Mouse (Mus musculus) thymus, adult 2 months (tissue): ENCODE data around the gene Fli1. TPM values are rescaled to one million over a fixed set of nuclear protein-coding genes. Genes with fewer than 3 reads are reported as not detected.

Experiments used
- DNase-seq: peaks from one replicate; pipeline ENCODE4 v3.0.0; 2021
- H3K27ac ChIP-seq: fragments of 200-500 bp; 2 replicates; pipeline ENCODE4 v1.5.1; 2012; ENCODE audit warnings: low read length, control low read depth; ENCODE audit not compliant: control insufficient read depth, insufficient read depth
- H3K27me3 ChIP-seq: fragments of 200-500 bp; 2 replicates; pipeline ENCODE4 v1.6.1; 2012; ENCODE audit warnings: mild to moderate bottlenecking, low read length, moderate library complexity, mixed read lengths; ENCODE audit not compliant: control insufficient read depth, insufficient read depth
- H3K36me3 ChIP-seq: fragments of 200-500 bp; 2 replicates; pipeline ENCODE4 v1.6.1; 2012; ENCODE audit warnings: mild to moderate bottlenecking, low read length, moderate library complexity; ENCODE audit not compliant: control insufficient read depth, insufficient read depth
- H3K4me1 ChIP-seq: fragments of 200-500 bp; replicated peaks from 2 replicates; pipeline ENCODE4 v1.6.1; 2012; ENCODE audit warnings: low read length; ENCODE audit not compliant: control insufficient read depth, insufficient read depth
- H3K4me3 ChIP-seq: fragments of 200-500 bp; 2 replicates; pipeline ENCODE4 v1.5.1; 2012; ENCODE audit warnings: mild to moderate bottlenecking, low read length, control low read depth, moderate library complexity; ENCODE audit not compliant: control insufficient read depth, insufficient read depth
- CTCF ChIP-seq: fragments of 200-500 bp; IDR thresholded peaks from 2 replicates; pipeline ENCODE4 v1.5.1; 2012; ENCODE audit warnings: mild to moderate bottlenecking, control low read depth, low read length, moderate library complexity, borderline replicate concordance; ENCODE audit not compliant: control insufficient read depth, poor library complexity, insufficient read depth; ENCODE audit errors: extremely low read depth
- POLR2A ChIP-seq: fragments of 200-500 bp; IDR thresholded peaks from 2 replicates; pipeline ENCODE4 v1.6.1; 2012; ENCODE audit warnings: mild to moderate bottlenecking, low read length, control low read depth, moderate library complexity; ENCODE audit not compliant: control insufficient read depth, poor library complexity, insufficient read depth; ENCODE audit errors: extremely low read depth
- WGBS: fragments of 180-500 bp; shearing (Covaris S2); methylation state at CpG from one replicate; pipeline ENCODE4 v1.1.7; 2018; 5-methylcytosine and 5-hydroxymethylcytosine counted together
- polyA plus RNA-seq: library from polyadenylated mRNA; depleted of rRNA; stranded (reverse); fragments of >200 nt; gene quantifications from 2 replicates; pipeline ENCODE4 v1.2.3, GENCODE M21; 2012

Fli1 gene
- polyA plus RNA-seq, 1 experiment, result 28.5 TPM

- no peak for DNase-seq
- Histone ChIP-seq H3K4me1 (peaks cover 9% of the 10 kb centered on the region), H3K4me3 (no peak overlapping the region), H3K27me3 (no peaks in the 10 kb centered on the region), H3K27ac (no peak overlapping the region), H3K36me3 (peaks cover 46% of the 10 kb centered on the region)
- WGBS, result 87% methylated on average over 10 of the region's 10 CpGs
- TF ChIP-seq POLR2A (no peak), CTCF (no peak)
Observed at GRCm38 (mm10) chr9:32474621-32475390, 67.9 kb downstream of the Fli1 start.

- no peak for DNase-seq
- Histone ChIP-seq H3K4me1 (peaks cover 5% of the 10 kb centered on the region; the same call in 1 of the 2 replicates), H3K27ac (no peak overlapping the region), H3K4me3 (no peak overlapping the region), H3K27me3 (no peaks in the 10 kb centered on the region), H3K36me3 (peaks cover 49% of the 10 kb centered on the region)
- TF ChIP-seq POLR2A (no peak), CTCF (no peak)
- 95% methylated on average over 3 of the region's 3 CpGs for WGBS
Observed at GRCm38 (mm10) chr9:32472346-32472745, 70.3 kb downstream of the Fli1 start.

- DNase-seq, result no peak
- Histone ChIP-seq H3K4me1 (no peaks in the 10 kb centered on the region), H3K27ac (no peak overlapping the region), H3K27me3 (no peaks in the 10 kb centered on the region), H3K4me3 (no peak overlapping the region), H3K36me3 (peaks cover 49% of the 10 kb centered on the region)
- TF ChIP-seq CTCF, result no peak
- no peak for TF ChIP-seq POLR2A
- 91% methylated on average over 8 of the region's 8 CpGs for WGBS
Observed at GRCm38 (mm10) chr9:32469123-32469751, 73.4 kb downstream of the Fli1 start.

- TF ChIP-seq CTCF (no peak), POLR2A (no peak)
- no peak overlapping the region for H3K4me3 ChIP-seq
Observed at GRCm38 (mm10) chr9:32468313-32468712, 74.3 kb downstream of the Fli1 start.

GRCm38 (mm10) chr9:32467443-32467842, 75.2 kb downstream of the Fli1 start:
- no peak for DNase-seq
- WGBS, result 93% methylated on average over 8 of the region's 8 CpGs
- peaks cover 49% of the 10 kb centered on the region for H3K36me3 ChIP-seq
- no peak overlapping the region for H3K27ac ChIP-seq
- TF ChIP-seq CTCF, result no peak
- no peaks in the 10 kb centered on the region for H3K4me1 ChIP-seq
- no peak overlapping the region for H3K4me3 ChIP-seq
- no peaks in the 10 kb centered on the region for H3K27me3 ChIP-seq

More at GRCm38 (mm10) chr9:32468313-32468712, 74.3 kb downstream of the Fli1 start:
- H3K4me1 ChIP-seq, result no peaks in the 10 kb centered on the region
- H3K36me3 ChIP-seq, result peaks cover 48% of the 10 kb centered on the region
- DNase-seq, result no peak
- no peak overlapping the region for H3K27ac ChIP-seq
- 97% methylated on average over 1 of the region's 1 CpGs for WGBS
- H3K27me3 ChIP-seq, result no peaks in the 10 kb centered on the region

GRCm38 (mm10) chr9:32466861-32467260, 75.8 kb downstream of the Fli1 start:
- DNase-seq, result no peak
- TF ChIP-seq CTCF (no peak), POLR2A (no peak)
- Histone ChIP-seq H3K27ac (no peak overlapping the region), H3K27me3 (no peaks in the 10 kb centered on the region), H3K4me1 (no peaks in the 10 kb centered on the region), H3K4me3 (no peak overlapping the region), H3K36me3 (peaks cover 51% of the 10 kb centered on the region)
- 98% methylated on average over 8 of the region's 8 CpGs for WGBS
